Mouse (Mus musculus) adrenal gland, adult 8-10 months (tissue): ENCODE measurements around the gene Smarcd1. TPM values are rescaled to one million over a fixed set of nuclear protein-coding genes. Genes with fewer than 3 reads are reported as not detected.
A peak's percentile ranks its signal among the peaks of the same experiment; 100 is the strongest.

Experiments
- DNase-seq: peaks from one replicate; pipeline ENCODE4 v3.0.0; 2022
- total RNA-seq, 4 experiments: library from RNA; stranded (reverse); gene quantifications; 2 replicates each; pipeline ENCODE4 v1.2.4; 2022

The Smarcd1 gene
- total RNA-seq, 4 experiments from 2014 or later, result 45.2 to 90.5 (median 62.8) TPM

DNA sequence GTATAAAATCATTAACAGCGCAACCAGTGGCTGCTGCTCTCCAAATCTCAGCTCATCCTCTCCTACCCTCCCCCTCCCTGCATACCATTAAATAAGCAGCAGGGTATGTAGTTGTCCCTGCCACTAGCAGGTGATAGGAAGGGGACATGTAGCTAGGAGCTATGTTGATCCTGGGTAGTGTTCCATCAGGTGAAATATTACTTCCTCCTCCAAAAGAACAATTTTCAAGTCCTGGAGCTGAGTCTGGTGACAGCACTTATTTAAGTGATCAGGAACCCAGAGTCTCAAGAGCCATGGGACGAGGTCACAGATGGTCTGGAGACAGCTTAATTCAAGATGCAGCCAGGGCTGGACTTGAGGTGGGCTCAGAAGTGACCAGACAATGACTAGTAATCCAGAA lies 33.7 kb downstream of the Smarcd1 start:
- DNase-seq, result peak; percentile 100

DNA sequence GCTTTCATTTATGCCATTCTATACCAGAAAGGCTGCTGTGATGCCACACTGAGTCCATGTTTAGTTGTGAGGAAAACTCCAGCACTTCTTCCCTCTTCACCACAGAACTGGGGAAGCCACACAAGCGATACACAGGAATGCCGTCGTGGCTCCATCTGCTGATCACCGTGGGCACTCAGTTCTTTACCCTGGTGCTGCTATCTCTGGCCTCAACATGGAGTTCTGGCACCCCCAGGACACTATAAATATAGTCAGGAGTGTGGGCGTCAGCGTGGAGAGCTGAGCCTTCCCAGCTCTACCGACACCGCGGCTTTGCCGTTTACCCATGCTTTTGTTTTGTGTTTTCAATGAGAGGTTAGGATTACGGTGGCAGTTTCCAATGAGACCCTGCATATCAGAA lies 34.7 kb downstream of the Smarcd1 start:
- DNase-seq, result no peak

DNA sequence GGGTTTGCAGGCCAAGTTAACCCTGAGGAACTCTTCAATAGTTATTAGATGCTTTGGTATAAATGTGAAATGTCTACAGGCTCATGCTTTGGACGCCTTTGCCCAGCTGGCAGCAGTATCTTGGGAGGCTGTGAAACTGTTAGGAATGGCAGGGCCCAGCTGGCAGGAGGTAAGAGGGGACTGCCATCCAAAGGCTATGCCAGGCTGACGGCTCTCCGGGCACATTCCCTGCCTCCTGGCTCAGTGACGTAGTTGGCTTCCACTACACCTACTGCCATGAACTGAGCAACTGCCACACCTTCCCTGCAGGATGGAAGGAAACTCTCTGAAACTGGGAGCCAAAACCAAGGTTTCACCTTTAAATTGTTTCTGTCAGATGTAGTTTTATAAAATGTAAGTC lies 38.3 kb downstream of the Smarcd1 start:
- no peak for DNase-seq

DNA sequence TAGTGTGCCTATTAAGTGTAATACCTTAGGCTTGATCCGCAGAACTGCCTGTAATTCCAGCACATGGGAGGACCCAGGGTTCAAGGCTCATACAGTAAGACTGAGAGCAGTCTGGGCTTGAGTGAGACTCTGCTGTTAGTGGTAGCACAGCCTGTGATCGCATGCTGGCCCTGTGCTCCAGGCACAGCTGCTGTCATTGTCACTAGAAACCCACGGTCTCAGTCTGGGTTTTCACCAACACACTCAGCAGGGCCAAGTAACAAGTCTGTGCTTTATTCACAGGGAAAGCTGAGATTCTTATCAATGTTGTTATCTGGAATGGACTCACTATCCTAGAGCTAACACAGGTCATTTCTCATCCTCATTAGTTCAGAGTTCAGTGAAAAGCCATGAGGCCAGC lies 52.3 kb downstream of the Smarcd1 start:
- DNase-seq, result no peak

Other genes starting within 250 kb of the Smarcd1 start
- gene Nckap5l, start 244.4 kb upstream of the Smarcd1 start, total RNA-seq, result 10 to 100 TPM; 20.2 to 54.8 (median 28.3) TPM
- gene Bcdin3d, start 227.4 kb upstream of the Smarcd1 start, total RNA-seq, result 1 to 10 TPM; 5.2 to 8.1 (median 7.1) TPM
- gene Faim2, start 174.0 kb upstream of the Smarcd1 start, total RNA-seq, result 10 to 100 TPM; 33.7 to 54.7 (median 43.2) TPM
- 1 to 10 TPM; 1.0 to 5.2 (median 1.9) TPM for gene Aqp2, start 123.1 kb upstream of the Smarcd1 start, total RNA-seq
- gene Aqp5, start 111.3 kb upstream of the Smarcd1 start, total RNA-seq, result 1 to 10 TPM in 1 of 4 experiments, under 1 TPM in 3; 0.43 to 2.1 (median 0.73) TPM
- not detected for gene Aqp6, start 100.7 kb upstream of the Smarcd1 start, total RNA-seq
- gene Racgap1, start 50.5 kb upstream of the Smarcd1 start, total RNA-seq, result 1 to 10 TPM; 2.5 to 5.6 (median 4.8) TPM
- gene Asic1, start 31.8 kb upstream of the Smarcd1 start, total RNA-seq, result 1 to 10 TPM; 1.4 to 2.5 (median 1.8) TPM
- 10 to 100 TPM; 30.4 to 55.2 (median 34.8) TPM for gene Gm17349, start 3.4 kb downstream of the Smarcd1 start, total RNA-seq
- gene Gpd1, start 15.4 kb downstream of the Smarcd1 start, total RNA-seq, result 100 to 1,000 TPM; 189 to 666 (median 461) TPM
- 100 to 1,000 TPM; 200 to 304 (median 253) TPM for gene Cox14, start 23.5 kb downstream of the Smarcd1 start, total RNA-seq
- gene Cers5, start 70.8 kb downstream of the Smarcd1 start, total RNA-seq, result 10 to 100 TPM; 58.2 to 67.4 (median 59.8) TPM
- 10 to 100 TPM; 42.8 to 70.7 (median 52.7) TPM for gene Lima1, start 173.3 kb downstream of the Smarcd1 start, total RNA-seq